Mouse (Mus musculus) spleen, adult 12 weeks (tissue): ENCODE results near the gene Tmc4.

ENCODE experiments used
- DNase-seq: peaks from one replicate; pipeline ENCODE4 v3.0.0; 2022; ENCODE audit warnings: low spot score

Gene Tmc4

GRCm38 (mm10) chr7:3630478-3630815, 46.9 kb downstream of the Tmc4 start:
- no peak for DNase-seq

- DNase-seq: peak; percentile 90
These were observed 47.5 kb downstream of the Tmc4 start, which contains the start of the genes Tfpt and Prpf31 for GRCm38 (mm10) chr7:3629543-3630477. Tfpt (minus strand) TSS chr7:3629929. Prpf31 (plus strand) TSS chr7:3629985.

GRCm38 (mm10) chr7:3629030-3629429, 48.3 kb downstream of the Tmc4 start:
- DNase-seq: no peak

GRCm38 (mm10) chr7:3617242-3617995, 59.9 kb downstream of the Tmc4 start, which contains the start of gene Ndufa3:
Ndufa3 (plus strand) TSS chr7:3617373.
- DNase-seq: peak; percentile 75

- no peak for DNase-seq
These were observed 60.7 kb downstream of the Tmc4 start for GRCm38 (mm10) chr7:3616389-3617241.

GRCm38 (mm10) chr7:3616057-3616388, 61.3 kb downstream of the Tmc4 start, which contains the start of gene Oscar:
Oscar (minus strand) TSS chr7:3616157.
- DNase-seq: no peak
